Mouse (Mus musculus) kidney, adult 8-10 months (tissue): ENCODE measurements at regions not wholly inside any gene's neighbourhood (a gene's known extent, or its start where the extent isn't known, plus 50 kb on each side); places are given as distances from the start of the nearest gene placed in this dataset.

Experiments
- DNase-seq, 2 experiments: peaks; one replicate each; pipeline ENCODE4 v3.0.0; 2022

- peak; percentile 52 to 64 for DNase-seq
These were observed 138.3 kb upstream of the Lpp start for GRCm38 (mm10) chr16:24255037-24255436.

- no peak for DNase-seq
These were observed 138.7 kb upstream of the Lpp start for GRCm38 (mm10) chr16:24254590-24254989.

- no peak for DNase-seq
These were observed 139.2 kb upstream of the Lpp start for GRCm38 (mm10) chr16:24254143-24254542.

GRCm38 (mm10) chr16:24247291-24247690 is 146.0 kb upstream of the Lpp start:
- DNase-seq, result no peak

GRCm38 (mm10) chr16:24238075-24238555 is 155.2 kb upstream of the Lpp start:
- DNase-seq, result peak; percentile 69 to 72

GRCm38 (mm10) chr16:24237425-24237824 is 155.9 kb upstream of the Lpp start:
- DNase-seq, result no peak

GRCm38 (mm10) chr16:24237013-24237412 is 156.3 kb upstream of the Lpp start:
- peak; percentile 31 to 43 for DNase-seq

- DNase-seq, result no peak
These were observed 156.8 kb upstream of the Lpp start for GRCm38 (mm10) chr16:24236511-24236910.

GRCm38 (mm10) chr16:24234795-24235194 is 158.5 kb upstream of the Lpp start:
- DNase-seq, result peak; percentile 22 to 24

GRCm38 (mm10) chr16:24232001-24232530 is 161.2 kb upstream of the Lpp start:
- DNase-seq, result no peak

GRCm38 (mm10) chr16:24231506-24231905 is 161.8 kb upstream of the Lpp start:
- DNase-seq, result no peak

- no peak for DNase-seq
These were observed 164.2 kb upstream of the Lpp start for GRCm38 (mm10) chr16:24229002-24229607.

- DNase-seq, result no peak
These were observed 167.4 kb upstream of the Lpp start for GRCm38 (mm10) chr16:24225897-24226296.

- no peak for DNase-seq
These were observed 168.2 kb upstream of the Lpp start for GRCm38 (mm10) chr16:24225090-24225489.

- DNase-seq, result no peak
These were observed 169.4 kb upstream of the Lpp start for GRCm38 (mm10) chr16:24223901-24224300.

- DNase-seq, result no peak
These were observed 169.8 kb upstream of the Lpp start for GRCm38 (mm10) chr16:24223527-24223880.

GRCm38 (mm10) chr16:24222759-24223526 is 170.4 kb upstream of the Lpp start:
- DNase-seq, result no peak

GRCm38 (mm10) chr16:24221992-24222391 is 171.3 kb upstream of the Lpp start:
- no peak for DNase-seq

- DNase-seq, result no peak
These were observed 172.7 kb upstream of the Lpp start for GRCm38 (mm10) chr16:24220613-24221012.

- no peak for DNase-seq
These were observed 173.6 kb upstream of the Lpp start for GRCm38 (mm10) chr16:24219691-24220090.

GRCm38 (mm10) chr16:24218850-24219185 is 174.5 kb upstream of the Lpp start:
- no peak for DNase-seq

- DNase-seq, result no peak
These were observed 175.0 kb upstream of the Lpp start for GRCm38 (mm10) chr16:24218162-24218849.

- no peak for DNase-seq
These were observed 176.5 kb upstream of the Lpp start for GRCm38 (mm10) chr16:24216828-24217227.

- DNase-seq, result no peak
These were observed 178.0 kb upstream of the Lpp start for GRCm38 (mm10) chr16:24215353-24215752.
